Mouse (Mus musculus) CD4-positive, CD25-positive, alpha-beta regulatory T cell (primary cell): ENCODE data around the gene Gm21680. TPM values are rescaled to one million over a fixed set of nuclear protein-coding genes. Genes with fewer than 3 reads are reported as not detected.

ENCODE experiments used
- polyA plus RNA-seq: library from polyadenylated mRNA; unstranded; fragments of 100-300 nt; shearing (Covaris generic); gene quantifications from one replicate; pipeline ENCODE4 v1.2.1, GENCODE M21; 2017

The Gm21680 gene
- polyA plus RNA-seq = not detected

DNA sequence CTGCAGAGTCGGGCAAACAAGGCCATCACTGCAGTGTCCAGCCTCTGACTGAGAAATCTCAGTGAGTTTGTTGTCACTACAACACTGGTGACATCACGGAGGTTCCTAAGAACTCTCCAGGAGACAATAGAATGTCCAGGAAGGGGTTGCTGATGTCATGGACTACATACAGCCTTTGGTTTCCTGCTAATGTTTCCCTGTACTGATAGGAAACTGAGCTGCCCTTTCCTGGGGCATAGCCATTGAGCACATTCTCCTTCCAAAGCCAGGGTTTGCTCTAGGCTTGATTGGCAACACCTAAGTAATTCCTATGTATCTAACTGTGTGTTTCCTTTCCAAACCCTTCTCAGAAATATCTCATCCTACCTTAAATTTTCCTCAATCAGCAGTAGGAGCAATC lies at the start of gene Gm21680:
Gene Gm21680, minus strand, starts transcription at position 101 of the 400 bp plus-strand sequence.

DNA sequence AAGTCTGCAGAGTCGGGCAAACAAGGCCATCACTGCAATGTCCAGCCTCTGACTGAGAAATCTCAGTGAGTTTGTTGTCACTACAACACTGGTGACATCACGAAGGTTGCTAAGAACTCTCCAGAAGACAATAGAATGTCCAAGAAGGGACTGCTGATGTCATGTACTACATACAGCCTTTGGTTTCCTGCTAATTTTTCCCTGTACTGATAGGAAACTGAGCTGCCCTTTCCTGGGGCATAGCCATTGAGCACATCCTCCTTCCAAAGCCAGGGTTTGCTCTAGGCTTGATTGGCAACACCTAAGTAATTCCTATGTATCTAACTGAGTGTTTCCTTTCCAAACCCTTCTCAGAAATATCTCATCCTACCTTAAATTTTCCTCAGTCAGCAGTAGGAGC lies 32.2 kb upstream of the Gm21680 start, which contains the start of gene Gm1979:
Gene Gm1979, minus strand, starts transcription at position 101 of the 400 bp plus-strand sequence.

DNA sequence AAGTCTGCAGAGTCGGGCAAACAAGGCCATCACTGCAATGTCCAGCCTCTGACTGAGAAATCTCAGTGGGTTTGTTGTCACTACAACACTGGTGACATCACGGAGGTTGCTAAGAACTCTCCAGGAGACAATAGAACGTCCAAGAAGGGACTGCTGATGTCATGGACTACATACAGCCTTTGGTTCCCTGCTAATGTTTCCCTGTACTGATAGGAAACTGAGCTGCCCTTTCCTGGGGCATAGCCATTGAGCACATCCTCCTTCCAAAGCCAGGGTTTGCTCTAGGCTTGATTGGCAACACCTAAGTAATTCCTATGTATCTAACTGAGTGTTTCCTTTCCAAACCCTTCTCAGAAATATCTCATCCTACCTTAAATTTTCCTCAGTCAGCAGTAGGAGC lies 16.1 kb upstream of the Gm21680 start, which contains the start of gene Gm21698:
Gene Gm21698, minus strand, starts transcription at position 101 of the 400 bp plus-strand sequence.

DNA sequence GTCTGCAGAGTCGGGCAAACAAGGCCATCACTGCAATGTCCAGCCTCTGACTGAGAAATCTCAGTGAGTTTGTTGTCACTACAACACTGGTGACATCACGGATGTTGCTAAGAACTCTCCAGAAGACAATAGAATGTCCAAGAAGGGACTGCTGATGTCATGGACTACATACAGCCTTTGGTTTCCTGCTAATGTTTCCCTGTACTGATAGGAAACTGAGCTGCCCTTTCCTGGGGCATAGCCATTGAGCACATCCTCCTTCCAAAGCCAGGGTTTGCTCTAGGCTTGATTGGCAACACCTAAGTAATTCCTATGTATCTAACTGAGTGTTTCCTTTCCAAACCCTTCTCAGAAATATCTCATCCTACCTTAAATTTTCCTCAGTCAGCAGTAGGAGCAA lies 18.1 kb downstream of the Gm21680 start, which contains the start of gene Gm21671:
Gene Gm21671, minus strand, starts transcription at position 101 of the 400 bp plus-strand sequence.

DNA sequence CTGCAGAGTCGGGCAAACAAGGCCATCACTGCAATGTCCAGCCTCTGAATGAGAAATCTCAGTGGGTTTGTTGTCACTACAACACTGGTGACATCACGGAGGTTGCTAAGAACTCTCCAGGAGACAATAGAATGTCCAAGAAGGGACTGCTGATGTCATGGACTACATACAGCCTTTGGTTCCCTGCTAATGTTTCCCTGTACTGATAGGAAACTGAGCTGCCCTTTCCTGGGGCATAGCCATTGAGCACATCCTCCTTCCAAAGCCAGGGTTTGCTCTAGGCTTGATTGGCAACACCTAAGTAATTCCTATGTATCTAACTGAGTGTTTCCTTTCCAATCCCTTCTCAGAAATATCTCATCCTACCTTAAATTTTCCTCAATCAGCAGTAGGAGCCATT lies 30.2 kb downstream of the Gm21680 start, which contains the start of gene Gm21663:
Gene Gm21663, minus strand, starts transcription at position 101 of the 400 bp plus-strand sequence.

Other genes starting within 250 kb of the Gm21680 start
- 2.7 TPM for gene Actr3b, start 212.7 kb downstream of the Gm21680 start, polyA plus RNA-seq
- gene Gm21663, start 30.3 kb downstream of the Gm21680 start, polyA plus RNA-seq = not detected
- gene Gm21671, start 18.2 kb downstream of the Gm21680 start, polyA plus RNA-seq = not detected
- gene Gm21698, start 16.0 kb upstream of the Gm21680 start, polyA plus RNA-seq = not detected
- not detected for gene Gm1979, start 32.1 kb upstream of the Gm21680 start, polyA plus RNA-seq
- not detected for gene Gm5862, start 50.3 kb upstream of the Gm21680 start, polyA plus RNA-seq
- gene Speer4a, start 66.9 kb upstream of the Gm21680 start, polyA plus RNA-seq = not detected
- not detected for gene Gm7347, start 85.9 kb upstream of the Gm21680 start, polyA plus RNA-seq
- not detected for gene Gm10471, start 116.6 kb upstream of the Gm21680 start, polyA plus RNA-seq
- not detected for gene 5031410I06Rik, start 132.7 kb upstream of the Gm21680 start, polyA plus RNA-seq
- not detected for gene Gm10220, start 148.8 kb upstream of the Gm21680 start, polyA plus RNA-seq